Mouse (Mus musculus): Measurements from ENCODE around the gene Olfr1370. TPM values are rescaled to one million over a fixed set of nuclear protein-coding genes. Genes with fewer than 3 reads are reported as not detected.

The Olfr1370 gene
- not detected in 2 replicates for polyA plus RNA-seq (2012; ENCODE audit: low replicate concordance)

GRCm38 (mm10) chr13:21074847-21075246 lies at the start of gene Olfr1370:
Olfr1370 (minus strand) TSS chr13:21074947.

GRCm38 (mm10) chr13:21111183-21111582 lies 36.4 kb upstream of the Olfr1370 start, which contains the start of gene Olfr1369-ps1:
Olfr1369-ps1 (plus strand) TSS chr13:21111483.

Other genes with a start within 250 kb of the Olfr1370 start
- gene Olfr1369-ps1, start 36.5 kb upstream of the Olfr1370 start, polyA plus RNA-seq (2012; ENCODE audit: low replicate concordance) = not detected in 2 replicates
- not detected in 2 replicates for gene Olfr263, start 54.7 kb upstream of the Olfr1370 start, polyA plus RNA-seq (2012; ENCODE audit: low replicate concordance)
- not detected in 2 replicates for gene Olfr1368, start 70.9 kb upstream of the Olfr1370 start, polyA plus RNA-seq (2012; ENCODE audit: low replicate concordance)
- 49.7 and 116 TPM in 2 replicates for gene Trim27, start 104.5 kb upstream of the Olfr1370 start, polyA plus RNA-seq (2012; ENCODE audit: low replicate concordance)
- gene Gpx5, start 217.8 kb upstream of the Olfr1370 start, polyA plus RNA-seq (2012; ENCODE audit: low replicate concordance) = not detected in 2 replicates
- gene Gpx6, start 237.2 kb upstream of the Olfr1370 start, polyA plus RNA-seq (2012; ENCODE audit: low replicate concordance) = not detected in 2 replicates

All from hematopoietic multipotent progenitor cell, adult 10-12 weeks (in vitro differentiated cells).